8 mouse cellular contexts compared by ENCODE assay signal in the genomic region with DNA sequence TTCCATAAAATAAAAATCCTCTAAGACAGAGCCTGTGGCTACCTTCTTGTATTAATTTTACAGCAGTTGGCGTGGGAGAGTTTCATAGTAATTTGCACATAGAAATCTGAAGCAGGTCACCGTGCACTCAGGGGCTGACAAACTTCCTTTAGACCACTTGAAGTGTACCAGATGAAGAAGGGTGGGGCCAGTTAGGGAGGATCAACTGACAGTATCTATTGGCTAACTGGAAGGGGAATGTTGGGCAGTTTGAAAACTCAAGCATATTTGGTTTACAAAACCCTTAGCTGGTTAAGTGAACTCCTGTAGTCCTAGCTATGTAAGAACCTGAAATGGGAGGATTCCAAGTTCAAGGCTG. TPM values are rescaled to one million over a fixed set of nuclear protein-coding genes. Genes with fewer than 3 reads are reported as not detected.
DNase-seq lines count a peak whose midpoint lies in the region; ATAC-seq and TF ChIP-seq lines count a peak whose summit lies in the region.

No protein-coding gene starts in this region.

- H3K27me3 ChIP-seq in kidney, adult 2 months (replicated peaks; ENCODE audit: control insufficient read depth, insufficient read depth, low read length): no peaks in the 10 kb centered on the region
- no peaks in the 10 kb centered on the region for H3K27me3 ChIP-seq in hindbrain, embryonic 11.5 days (ENCODE audit: control insufficient read depth, insufficient read depth, low read length)

- ATAC-seq in hindbrain, embryonic 11.5 days (ENCODE audit: low FRiP score): peak; percentile 38; the same call in 1 of the 2 replicates

- no peaks in the 10 kb centered on the region for H3K9me3 ChIP-seq in hindbrain, embryonic 11.5 days (ENCODE audit: control insufficient read depth, low read length)

- H3K9ac ChIP-seq in hindbrain, embryonic 11.5 days (ENCODE audit: low read depth, low read length): peak overlapping the region; percentile 83

- H3K4me1 ChIP-seq in kidney, adult 2 months (ENCODE audit: control insufficient read depth, insufficient read depth, low read length): peaks cover 12% of the 10 kb centered on the region
- 0 out of 2 replicates have a peak, but pooled peaks cover 2% of the 10 kb centered on the region for H3K4me1 ChIP-seq in hindbrain, embryonic 11.5 days (replicated peaks; ENCODE audit: control insufficient read depth, insufficient read depth, low read length)

- DNase-seq in kidney, adult 2 months: no peak
- DNase-seq in kidney, postnatal 25 days: no peak
- peak; percentile 39 for DNase-seq in adipocyte (ENCODE audit: low spot score)
- no peak for DNase-seq in hindbrain, embryonic 11.5 days (ENCODE audit: low spot score)
- DNase-seq in lung, postnatal 36 days: peak; percentile 32
- DNase-seq in right cerebral cortex, postnatal 4 days: no peak
- no peak for DNase-seq in adrenal gland, postnatal 14 days
- no peak for DNase-seq in natural killer cell, adult 2 months (ENCODE audit: low spot score in 2 of 2)

- no peaks in the 10 kb centered on the region for H3K36me3 ChIP-seq in kidney, adult 2 months (ENCODE audit: control insufficient read depth, insufficient read depth, low read length)
- no peaks in the 10 kb centered on the region for H3K36me3 ChIP-seq in hindbrain, embryonic 11.5 days (ENCODE audit: control insufficient read depth, insufficient read depth, low read length)

- H3K4me3 ChIP-seq in kidney, adult 2 months (ENCODE audit: insufficient read depth, low read depth, low read length): peak overlapping the region; percentile 21; the same call in 1 of the 2 replicates
- H3K4me3 ChIP-seq in hindbrain, embryonic 11.5 days (ENCODE audit: low read depth, low read length): peak overlapping the region; percentile 89; the same call in 1 of the 2 replicates

- TF ChIP-seq POLR2A in kidney, adult 2 months (IDR thresholded peaks at IDR 0.05; ENCODE audit: low read depth, low read length): no peak

- no peak for TF ChIP-seq CTCF in kidney, adult 2 months (conservative IDR thresholded peaks at IDR 0.05; ENCODE audit: insufficient read depth, insufficient read length, low read depth, low read length)

- peak overlapping the region; percentile 71 for H3K4me2 ChIP-seq in hindbrain, embryonic 11.5 days (replicated peaks; ENCODE audit: low read depth, low read length)

- WGBS in kidney, adult 2 months: 38% methylated on average over 2 of the region's 2 CpGs
- 77% methylated on average over 2 of the region's 2 CpGs for WGBS in hindbrain, embryonic 11.5 days

- no peak overlapping the region for H3K27ac ChIP-seq in kidney, adult 2 months (ENCODE audit: insufficient read depth, low read depth, low read length)
- H3K27ac ChIP-seq in hindbrain, embryonic 11.5 days (ENCODE audit: low read depth, low read length): no peak overlapping the region

RNA-seq across cellular contexts. Expression of a gene that starts 0.4 kb away (rescaled TPM):
- 14.9 and 16.5 TPM in 2 replicates for polyA plus RNA-seq in kidney, adult 2 months (2012; rRNA removed)
- 55.5 and 62.6 TPM in 2 replicates for polyA plus RNA-seq in hindbrain, embryonic 11.5 days (2014; fragmentation: Nextera tagmentation; extraction: Ambion mirVana)
- total RNA-seq in adrenal gland, postnatal 14 days (2021): 38.2 and 40.3 TPM in 2 replicates

Comparison
In these comparisons a context has a peak if more than half of its experiments do, and no peak if none do; other contexts are left out.
1. DNase-seq: peak in adipocyte (single experiment) and lung, postnatal 36 days (single experiment); none in kidney, adult 2 months (single experiment), kidney, postnatal 25 days (0 of 2), hindbrain, embryonic 11.5 days (single experiment), right cerebral cortex, postnatal 4 days (single experiment), adrenal gland, postnatal 14 days (single experiment) and natural killer cell, adult 2 months (0 of 2).